Mouse (Mus musculus) liver, embryonic 13.5 days (tissue): ENCODE data around the gene Mrm3. TPM values are rescaled to one million over a fixed set of nuclear protein-coding genes. Genes with fewer than 3 reads are reported as not detected.

Source experiments
- ATAC-seq: fragments of 200-750 bp; cut with Nextera tagmentation; 2 replicates; pipeline ENCODE4 v1.8.0; 2017; ENCODE audit warnings: low read depth, mild to moderate bottlenecking, moderate number of reproducible peaks, moderate library complexity
- DNase-seq: peaks from one replicate; pipeline ENCODE4 v3.0.0; 2022
- H3K27ac ChIP-seq: fragments of 300-500 bp; sonication (generic); 2 replicates; pipeline ENCODE4 v1.5.1; 2015; ENCODE audit warnings: moderate library complexity, mild to moderate bottlenecking, inconsistent platforms
- H3K27me3 ChIP-seq: fragments of 300-500 bp; sonication (generic); 2 replicates; pipeline ENCODE4 v1.6.1; 2015; ENCODE audit warnings: mild to moderate bottlenecking, inconsistent platforms
- H3K36me3 ChIP-seq: fragments of 300-500 bp; sonication (generic); 2 replicates; pipeline ENCODE4 v1.6.1; 2015; ENCODE audit warnings: mild to moderate bottlenecking, inconsistent platforms
- H3K4me1 ChIP-seq: fragments of 300-500 bp; sonication (generic); replicated peaks from 2 replicates; pipeline ENCODE4 v1.6.1; 2015; ENCODE audit warnings: inconsistent platforms
- H3K4me2 ChIP-seq: fragments of 300-500 bp; sonication (generic); 2 replicates; pipeline ENCODE4 v1.6.1; 2015; ENCODE audit warnings: inconsistent platforms, mild to moderate bottlenecking, moderate library complexity
- H3K4me3 ChIP-seq: fragments of 300-500 bp; sonication (generic); replicated peaks from 2 replicates; pipeline ENCODE4 v1.5.1; 2015; ENCODE audit warnings: mild to moderate bottlenecking, inconsistent platforms
- H3K9ac ChIP-seq: fragments of 300-500 bp; sonication (generic); 2 replicates; pipeline ENCODE4 v1.6.1; 2015; ENCODE audit warnings: mild to moderate bottlenecking, inconsistent platforms
- H3K9me3 ChIP-seq: fragments of 300-500 bp; sonication (generic); replicated peaks from 2 replicates; pipeline ENCODE4 v1.6.1; 2016; ENCODE audit warnings: inconsistent platforms
- WGBS: fragments of 180-500 bp; shearing (Covaris S2); methylation state at CpG from one replicate; pipeline ENCODE4 v1.1.7; 2015; ENCODE audit not compliant: insufficient replicate concordance; 5-methylcytosine and 5-hydroxymethylcytosine counted together
- polyA plus RNA-seq: library from polyadenylated mRNA; unstranded; fragments of >200 nt; fragmentation: Nextera tagmentation; extraction: Ambion mirVana; gene quantifications from 2 replicates; pipeline ENCODE4 v1.2.1, GENCODE M21; 2015

The Mrm3 gene
- polyA plus RNA-seq, 1 experiment from 2014 or later, result 23.9 TPM

- peaks cover 17% of the 10 kb centered on the region for H3K4me1 ChIP-seq
- H3K4me3 ChIP-seq, result no peak overlapping the region
- H3K9me3 ChIP-seq, result no peaks in the 10 kb centered on the region
- no peaks in the 10 kb centered on the region for H3K36me3 ChIP-seq
- H3K9ac ChIP-seq, result no peak overlapping the region
- no peak overlapping the region for H3K27ac ChIP-seq
- DNase-seq, result no peak
- WGBS, result 71% methylated on average over 6 of the region's 6 CpGs
- no peaks in the 10 kb centered on the region for H3K27me3 ChIP-seq
- no peak overlapping the region for H3K4me2 ChIP-seq
- ATAC-seq, result no peak
These were observed 49.3 kb downstream of the Mrm3 start for GRCm38 (mm10) chr11:76292831-76293230.

GRCm38 (mm10) chr11:76294078-76294477 lies 50.6 kb downstream of the Mrm3 start:
- Histone ChIP-seq H3K9ac (no peak overlapping the region), H3K36me3 (no peaks in the 10 kb centered on the region), H3K27ac (no peak overlapping the region), H3K4me2 (no peak overlapping the region), H3K4me1 (peaks cover 17% of the 10 kb centered on the region), H3K27me3 (no peaks in the 10 kb centered on the region), H3K9me3 (no peaks in the 10 kb centered on the region), H3K4me3 (no peak overlapping the region)
- DNase-seq, result no peak
- ATAC-seq, result no peak
- 45% methylated on average over 5 of the region's 5 CpGs for WGBS

DNA sequence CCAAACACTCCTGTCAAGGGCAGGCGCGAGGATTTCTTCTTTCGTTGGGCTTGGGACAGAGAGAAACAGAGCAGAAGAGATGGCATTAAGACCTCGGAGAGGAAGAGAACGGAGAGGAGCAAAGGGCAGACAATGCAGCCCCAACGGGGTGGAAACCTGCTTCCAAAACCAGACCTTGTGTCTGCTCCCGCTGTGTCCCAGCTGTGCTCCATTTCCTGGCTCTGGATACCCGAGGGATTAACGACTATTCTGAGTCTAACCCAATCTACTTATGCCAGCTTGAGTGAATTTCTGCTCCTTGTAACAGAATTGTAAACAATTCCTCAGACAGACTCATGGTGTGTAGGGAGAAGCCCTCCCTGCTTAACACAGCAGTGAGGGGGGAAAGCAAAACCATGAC lies 51.3 kb downstream of the Mrm3 start:
- no peak overlapping the region for H3K4me2 ChIP-seq

GRCm38 (mm10) chr11:76297252-76297651 lies 53.7 kb downstream of the Mrm3 start:
- no peaks in the 10 kb centered on the region for H3K27me3 ChIP-seq
- H3K4me1 ChIP-seq, result peaks cover 12% of the 10 kb centered on the region
- DNase-seq, result no peak
- H3K4me3 ChIP-seq, result no peak overlapping the region
- no peak overlapping the region for H3K9ac ChIP-seq
- WGBS, result 67% methylated on average over 9 of the region's 9 CpGs
- H3K36me3 ChIP-seq, result no peaks in the 10 kb centered on the region
- H3K4me2 ChIP-seq, result no peak overlapping the region
- H3K27ac ChIP-seq, result no peak overlapping the region
- H3K9me3 ChIP-seq, result no peaks in the 10 kb centered on the region
- ATAC-seq, result no peak

More for the DNA sequence above, 51.3 kb downstream of the Mrm3 start:
- H3K4me1 ChIP-seq, result peaks cover 17% of the 10 kb centered on the region
- ATAC-seq (no peak), DNase-seq (no peak)
- no peaks in the 10 kb centered on the region for H3K36me3 ChIP-seq
- H3K27ac ChIP-seq, result no peak overlapping the region
- H3K27me3 ChIP-seq, result no peaks in the 10 kb centered on the region
- H3K9me3 ChIP-seq, result no peaks in the 10 kb centered on the region
- WGBS, result 41% methylated on average over 9 of the region's 9 CpGs
- H3K9ac ChIP-seq, result no peak overlapping the region
- no peak overlapping the region for H3K4me3 ChIP-seq

DNA sequence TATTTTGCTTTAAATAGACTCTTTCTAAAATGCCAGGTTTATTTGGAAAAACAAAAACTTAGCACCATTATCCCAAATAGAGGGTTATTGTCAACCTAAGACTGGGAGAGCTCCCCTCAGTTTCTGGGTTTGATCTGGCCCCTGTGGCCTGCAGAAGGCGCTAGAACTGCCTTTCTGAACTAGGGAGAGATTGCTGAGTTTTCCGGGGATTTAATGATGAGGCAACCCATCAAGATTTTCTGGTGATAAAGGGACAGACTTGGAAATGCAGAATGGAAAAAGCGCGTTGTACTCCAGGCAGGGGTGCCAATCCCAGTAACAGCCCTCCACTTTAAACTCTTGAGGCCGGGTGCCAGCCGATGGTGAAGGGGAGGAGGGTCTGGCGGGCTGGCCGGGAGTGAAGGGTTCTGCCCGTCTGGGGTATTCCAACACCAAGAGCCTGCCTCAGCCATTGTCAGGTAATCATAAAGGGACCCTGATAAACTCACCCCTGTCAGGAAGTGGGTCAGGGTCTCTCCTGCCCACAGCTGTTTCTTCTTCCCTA lies 55.0 kb downstream of the Mrm3 start:
- Histone ChIP-seq H3K4me1 (peaks cover 6% of the 10 kb centered on the region; the same call in 1 of the 2 replicates), H3K4me3 (no peak overlapping the region), H3K36me3 (no peaks in the 10 kb centered on the region), H3K9me3 (no peaks in the 10 kb centered on the region), H3K4me2 (no peak overlapping the region), H3K27me3 (no peaks in the 10 kb centered on the region), H3K27ac (no peak overlapping the region), H3K9ac (no peak overlapping the region)
- ATAC-seq (no peak), DNase-seq (no peak)
- 61% methylated on average over 9 of the region's 9 CpGs for WGBS

Other genes starting within 250 kb of the Mrm3 start
- not detected in 2 replicates for gene 1700016K19Rik, start 243.8 kb upstream of the Mrm3 start, polyA plus RNA-seq
- 3.0 and 3.1 TPM in 2 replicates for gene Rflnb, start 215.9 kb upstream of the Mrm3 start, polyA plus RNA-seq
- gene Vps53, start 64.1 kb upstream of the Mrm3 start, polyA plus RNA-seq, result 17.2 and 19.8 TPM in 2 replicates
- 4.5 and 5.4 TPM in 2 replicates for gene Fam57a, start 64.0 kb upstream of the Mrm3 start, polyA plus RNA-seq
- 0.41 and 0.43 TPM in 2 replicates for gene Dbil5, start 26.1 kb upstream of the Mrm3 start, polyA plus RNA-seq
- 22.5 and 24.6 TPM in 2 replicates for gene Gemin4, start 26.1 kb upstream of the Mrm3 start, polyA plus RNA-seq
- gene Glod4, start within 50 bp of the Mrm3 start, polyA plus RNA-seq, result 72.5 and 76.5 TPM in 2 replicates
- 3.2 and 3.5 TPM in 2 replicates for gene Nxn, start 155.4 kb downstream of the Mrm3 start, polyA plus RNA-seq
- gene Timm22, start 163.2 kb downstream of the Mrm3 start, polyA plus RNA-seq, result 52.7 and 54.1 TPM in 2 replicates